Mouse (Mus musculus) MEL (cell line): ENCODE results near the gene Foxn1. TPM values are rescaled to one million over a fixed set of nuclear protein-coding genes. Genes with fewer than 3 reads are reported as not detected.
A peak's percentile ranks its signal among the peaks of the same experiment; 100 is the strongest.

ENCODE experiments used
- DNase-seq: peaks from one replicate; pipeline ENCODE4 v3.0.0; 2011; ENCODE audit warnings: low read depth, low spot score
- H3K27ac ChIP-seq: 2 replicates; pipeline ENCODE4 v1.5.1; 2012; ENCODE audit warnings: low read depth, mild to moderate bottlenecking, control low read depth, low read length, moderate library complexity; ENCODE audit not compliant: control insufficient read depth
- H3K27me3 ChIP-seq, 2 experiments: fragments of 150-350 bp in 1 of 2; sonication (generic) in 1 of 2; 2 replicates each; pipeline ENCODE4 v1.6.1; 2012; ENCODE audit warnings: low read length in 2 of 2, mild to moderate bottlenecking in 2 of 2, improper control_type of control experiment in 1 of 2, moderate library complexity in 1 of 2; ENCODE audit not compliant: insufficient read depth in 2 of 2, control insufficient read depth in 1 of 2
- H3K36me3 ChIP-seq, 2 experiments: 2 replicates each; pipeline ENCODE4 v1.6.1; 2012 to 2014; ENCODE audit warnings: low read length in 2 of 2, improper control_type of control experiment in 1 of 2, inconsistent platforms in 1 of 2, mild to moderate bottlenecking in 1 of 2; ENCODE audit not compliant: insufficient read depth in 2 of 2, control insufficient read depth in 1 of 2
- H3K4me1 ChIP-seq, 2 experiments: fragments of 150-350 bp in 1 of 2; sonication (generic) in 1 of 2; 2 replicates each; pipeline ENCODE4 v1.6.1; 2012; ENCODE audit warnings: low read length in 2 of 2, improper control_type of control experiment in 1 of 2, mild to moderate bottlenecking in 1 of 2; ENCODE audit not compliant: insufficient read depth in 2 of 2, control insufficient read depth in 1 of 2
- H3K4me3 ChIP-seq, 2 experiments: fragments of 150-350 bp in 1 of 2; sonication (generic) in 1 of 2; 2 replicates each; pipeline ENCODE4 v1.5.1; 2012; ENCODE audit warnings: low read depth in 2 of 2, low read length in 2 of 2, mild to moderate bottlenecking in 2 of 2, moderate library complexity in 2 of 2, control low read depth in 1 of 2, improper control_type of control experiment in 1 of 2; ENCODE audit not compliant: control insufficient read depth in 1 of 2, insufficient read depth in 1 of 2
- H3K79me2 ChIP-seq: 2 replicates; pipeline ENCODE4 v1.6.1; 2012; ENCODE audit warnings: mild to moderate bottlenecking, low read length, moderate library complexity; ENCODE audit not compliant: control insufficient read depth, poor library complexity, insufficient read depth
- H3K9ac ChIP-seq: 2 replicates; pipeline ENCODE4 v1.6.1; 2012; ENCODE audit warnings: low read depth, mild to moderate bottlenecking, control low read depth, low read length, moderate library complexity; ENCODE audit not compliant: control insufficient read depth, poor library complexity, severe bottlenecking
- H3K9me3 ChIP-seq: fragments of 150-350 bp; sonication (generic); replicated peaks from 2 replicates; pipeline ENCODE4 v1.6.1; 2012; ENCODE audit warnings: mild to moderate bottlenecking, low read length, improper control_type of control experiment, moderate library complexity; ENCODE audit not compliant: insufficient read depth
- BHLHE40 ChIP-seq: IDR thresholded peaks from 2 replicates; pipeline ENCODE4 v1.6.1; 2012; ENCODE audit warnings: low read depth, mild to moderate bottlenecking, inconsistent platforms, low read length, improper control_type of control experiment, borderline replicate concordance
- CTCF ChIP-seq, 3 experiments: IDR thresholded peaks in 2 of 3; conservative IDR thresholded peaks in 1 of 3; 2 replicates each; pipeline ENCODE4 v1.5.1; 2011 to 2012; ENCODE audit warnings: low read length in 3 of 3, low read depth in 2 of 3, mild to moderate bottlenecking in 2 of 3, improper control_type of control experiment in 1 of 3, inconsistent platforms in 1 of 3, mixed read lengths in 1 of 3, moderate library complexity in 1 of 3; ENCODE audit not compliant: control insufficient read depth in 1 of 3, insufficient read depth in 1 of 3, poor library complexity in 1 of 3, severe bottlenecking in 1 of 3
- GABPA ChIP-seq: IDR thresholded peaks from 2 replicates; pipeline ENCODE4 v1.6.1; 2012; ENCODE audit warnings: low read depth, mild to moderate bottlenecking, inconsistent platforms, low read length, improper control_type of control experiment, moderate library complexity
- JUND ChIP-seq: IDR thresholded peaks from 2 replicates; pipeline ENCODE4 v1.6.1; 2011; ENCODE audit warnings: low read depth, mild to moderate bottlenecking, improper control_type of control experiment, low read length
- KAT2A ChIP-seq: conservative IDR thresholded peaks from 2 replicates; pipeline ENCODE4 v1.6.1; 2012; ENCODE audit warnings: low read depth, low read length, improper control_type of control experiment, inconsistent platforms
- MXI1 ChIP-seq: IDR thresholded peaks from 2 replicates; pipeline ENCODE4 v1.6.1; 2011; ENCODE audit warnings: mild to moderate bottlenecking, low read depth, low read length, improper control_type of control experiment
- NELFE ChIP-seq: IDR thresholded peaks from 2 replicates; pipeline ENCODE4 v1.6.1; 2011; ENCODE audit warnings: low read depth, low read length, improper control_type of control experiment
- RAD21 ChIP-seq: IDR thresholded peaks from 2 replicates; pipeline ENCODE4 v1.6.1; 2011; ENCODE audit warnings: mild to moderate bottlenecking, low read depth, low read length, improper control_type of control experiment
- SIN3A ChIP-seq: IDR thresholded peaks from 2 replicates; pipeline ENCODE4 v1.6.1; 2012; ENCODE audit warnings: low read length, improper control_type of control experiment, inconsistent platforms
- SMC3 ChIP-seq: IDR thresholded peaks from 2 replicates; pipeline ENCODE4 v1.6.1; 2011; ENCODE audit warnings: low read depth, low read length, improper control_type of control experiment
- TAL1 ChIP-seq: IDR thresholded peaks from 2 replicates; pipeline ENCODE4 v1.6.1; 2012; ENCODE audit warnings: mild to moderate bottlenecking, inconsistent platforms, low read length, moderate library complexity, mixed read lengths
- ZC3H11A ChIP-seq: IDR thresholded peaks from 2 replicates; pipeline ENCODE4 v1.6.1; 2012; ENCODE audit warnings: low read depth, mild to moderate bottlenecking, inconsistent platforms, low read length, improper control_type of control experiment
- ZKSCAN1 ChIP-seq: IDR thresholded peaks from 2 replicates; pipeline ENCODE4 v1.6.1; 2012; ENCODE audit warnings: low read depth, mild to moderate bottlenecking, inconsistent platforms, low read length, improper control_type of control experiment, moderate library complexity
- ZMIZ1 ChIP-seq: IDR thresholded peaks from 2 replicates; pipeline ENCODE4 v1.6.1; 2012; ENCODE audit warnings: low read depth, mild to moderate bottlenecking, inconsistent platforms, low read length, improper control_type of control experiment, moderate library complexity
- ZNF384 ChIP-seq: IDR thresholded peaks from 2 replicates; pipeline ENCODE4 v1.6.1; 2012; ENCODE audit warnings: low read depth, mild to moderate bottlenecking, inconsistent platforms, low read length, improper control_type of control experiment
- polyA plus RNA-seq, 2 experiments: library from polyadenylated mRNA; stranded (reverse) in 1 of 2; unstranded in 1 of 2; fragments of >175 nt in 1 of 2; fragments of >200 nt in 1 of 2; gene quantifications; 2 replicates each; pipeline versions ENCODE4 v1.2.1 to v1.2.4; 2012; ENCODE audit warnings: low replicate concordance in 2 of 2, low read depth in 1 of 2; ENCODE audit not compliant: insufficient read length in 2 of 2, insufficient read depth in 1 of 2, missing spikeins in 1 of 2
- total RNA-seq: library from RNA; depleted of rRNA; stranded (reverse); fragments of 300-350 nt; gene quantifications from 2 replicates; pipeline ENCODE4 v1.2.3, GENCODE M21; 2012

The Foxn1 gene
- total and polyA plus RNA-seq, 3 experiments: not detected

DNA sequence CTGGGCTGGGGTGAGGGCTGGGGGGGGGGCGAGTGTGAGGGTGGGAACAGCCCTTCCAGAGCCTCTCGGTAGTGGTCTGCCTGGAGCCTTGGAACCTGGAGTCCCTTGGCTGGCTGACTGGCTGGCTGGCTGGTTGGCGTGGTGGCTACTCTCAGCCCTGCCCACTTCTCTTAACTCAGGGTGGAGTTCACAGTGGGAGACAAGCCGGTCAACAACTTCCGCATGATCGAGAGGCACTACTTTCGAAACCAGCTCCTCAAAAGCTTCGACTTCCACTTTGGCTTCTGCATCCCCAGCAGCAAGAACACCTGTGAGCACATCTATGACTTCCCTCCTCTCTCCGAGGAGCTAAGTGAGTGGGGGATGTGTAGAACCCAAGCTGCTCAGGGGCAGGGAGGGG lies 38.5 kb downstream of the Foxn1 start:
- Histone ChIP-seq H3K27ac (no peak overlapping the region), H3K4me1 (peaks cover 13 to 29% of the 10 kb centered on the region in 2 experiments), H3K79me2 (peaks cover 9% of the 10 kb centered on the region), H3K4me3 (no peak overlapping the region), H3K36me3 (peaks cover 0 to 21% of the 10 kb centered on the region in 2 experiments; a peak in 2 of 4 replicates), H3K9me3 (no peaks in the 10 kb centered on the region), H3K27me3 (no peaks in the 10 kb centered on the region), H3K9ac (no peak overlapping the region)
- TF ChIP-seq BHLHE40 (no peak), GABPA (no peak), TAL1 (no peak), ZKSCAN1 (no peak), NELFE (no peak), ZC3H11A (no peak), ZNF384 (no peak), RAD21 (no peak), SIN3A (no peak), MXI1 (no peak), ZMIZ1 (no peak)
- DNase-seq: no peak

DNA sequence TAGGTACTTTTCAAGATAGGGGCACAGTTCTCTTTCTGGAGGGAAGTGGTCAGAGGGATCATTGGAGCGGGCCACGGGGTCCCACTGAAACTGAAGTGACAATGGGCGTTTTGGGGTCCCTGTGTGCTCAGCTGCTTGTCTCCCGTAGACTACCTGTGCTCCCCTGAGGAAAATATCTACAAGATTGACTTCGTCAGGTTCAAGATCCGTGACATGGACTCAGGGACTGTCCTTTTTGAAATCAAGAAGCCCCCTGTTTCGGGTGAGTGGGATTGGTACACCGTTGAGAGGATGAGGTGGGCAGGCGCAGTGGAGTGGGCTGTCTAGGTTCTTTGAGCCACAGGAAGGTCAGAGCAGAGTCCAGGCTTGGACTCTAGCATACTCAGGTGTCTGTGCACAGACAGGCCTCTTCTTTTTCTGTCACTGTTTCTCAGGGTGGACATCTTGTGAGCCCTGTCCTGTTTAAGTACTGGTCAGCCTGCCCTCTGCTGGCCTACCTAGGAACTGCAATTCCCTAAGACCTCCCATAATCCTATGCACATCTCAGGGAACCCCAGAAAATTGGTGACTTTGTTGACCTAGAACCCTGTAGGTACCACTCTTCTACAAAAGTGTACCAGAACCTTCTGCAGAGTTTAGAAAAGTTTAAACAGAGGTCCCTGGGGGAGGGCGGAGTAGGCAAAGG lies 39.1 kb downstream of the Foxn1 start:
- peaks cover 0 to 21% of the 10 kb centered on the region in 2 experiments; a peak in 2 of 4 replicates for H3K36me3 ChIP-seq
- no peak overlapping the region for H3K27ac ChIP-seq
- peak; percentile 87 for DNase-seq
- peaks cover 13 to 25% of the 10 kb centered on the region in 2 experiments for H3K4me1 ChIP-seq
- TF ChIP-seq CTCF (IDR thresholded peaks at IDR 0.05 in 2 of 3, conservative IDR thresholded peaks at IDR 0.05 in 1 of 3; ENCODE audit: control insufficient read depth in 1 of 3, insufficient read depth in 1 of 3, low read depth in 2 of 3, low read length in 3 of 3, poor library complexity in 1 of 3, severe bottlenecking in 1 of 3) (peak; percentile 86 to 98 (median 92)), KAT2A (no peak), RAD21 (peak; percentile 49), JUND (no peak), SMC3 (peak; percentile 68)
- H3K9me3 ChIP-seq: no peaks in the 10 kb centered on the region
- H3K4me3 ChIP-seq: no peak overlapping the region
- peaks cover 9% of the 10 kb centered on the region for H3K79me2 ChIP-seq
- no peak overlapping the region for H3K9ac ChIP-seq
- no peaks in the 10 kb centered on the region for H3K27me3 ChIP-seq
